Mouse (Mus musculus): ENCODE results near the gene Gm3194. TPM values are rescaled to one million over a fixed set of nuclear protein-coding genes. Genes with fewer than 3 reads are reported as not detected.
"Not testable (repeated sequence)": the region's sequence is repeated elsewhere in the genome, so short reads cannot be mapped to it uniquely, and the experiment has no call there.

Gm3194 gene
- polyA plus RNA-seq (2016; fragmentation: Nextera tagmentation; extraction: Ambion mirVana) = 0.58 and 1.2 TPM in 2 replicates

DNA sequence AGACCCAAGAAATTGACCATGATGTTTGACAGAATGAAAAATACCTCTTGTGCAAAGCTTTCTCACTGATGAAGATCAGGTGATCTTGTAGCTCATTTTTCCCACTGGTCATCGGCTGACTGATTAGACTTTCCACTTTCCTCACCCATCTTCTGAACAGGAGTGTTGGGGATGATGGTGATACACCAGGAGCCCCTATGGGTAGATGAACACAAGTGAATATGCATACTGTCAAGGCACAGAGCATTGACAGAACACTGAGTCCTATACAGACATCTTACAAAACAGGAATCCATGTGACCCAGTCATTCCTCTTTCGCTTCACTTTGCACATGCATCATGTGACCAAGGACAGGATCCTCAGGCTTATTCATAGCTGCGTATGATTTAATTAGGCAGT is at the start of gene Gm3194:
Gene Gm3194, minus strand, starts transcription at position 101 of the 400 bp plus-strand sequence.
- not testable (repeated sequence) for H3K4me1 ChIP-seq; H3K27ac ChIP-seq (replicated peaks); H3K27me3 ChIP-seq (replicated peaks; ENCODE audit: low read depth, poor library complexity, severe bottlenecking); DNase-seq (ENCODE audit: low spot score); H3K9me3 ChIP-seq; H3K4me3 ChIP-seq; H3K36me3 ChIP-seq (replicated peaks)
- WGBS = no CpG with 5 or more reads among the region's 3 CpGs

DNA sequence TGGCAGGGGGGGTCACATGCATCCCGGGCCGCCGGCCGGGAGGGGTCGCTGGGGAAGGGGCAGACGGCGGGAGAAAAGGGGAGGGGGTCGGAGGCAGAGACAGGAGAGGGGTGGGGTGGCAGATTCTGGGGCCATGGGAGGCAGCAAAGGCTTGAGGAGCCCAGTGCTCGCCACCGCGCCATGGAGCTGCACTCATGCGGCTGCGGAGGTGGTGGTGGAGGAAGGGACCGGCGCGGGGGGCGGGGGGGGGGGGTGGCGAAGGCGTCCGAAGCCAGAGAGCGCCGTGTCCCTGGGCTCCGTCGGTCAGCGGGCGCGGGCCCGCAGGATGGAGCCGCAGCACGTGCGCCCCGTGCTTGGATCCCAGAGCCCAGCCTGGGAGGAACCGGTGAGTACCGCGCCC is 46.1 kb upstream of the Gm3194 start, which contains the start of gene Gm3488:
Gene Gm3488, plus strand, starts transcription at position 301 of the 400 bp plus-strand sequence.
- not testable (repeated sequence) for H3K4me3 ChIP-seq; H3K4me1 ChIP-seq; H3K9me3 ChIP-seq; H3K27ac ChIP-seq (replicated peaks); H3K36me3 ChIP-seq (replicated peaks); DNase-seq (ENCODE audit: low spot score); H3K27me3 ChIP-seq (replicated peaks; ENCODE audit: low read depth, poor library complexity, severe bottlenecking)
- WGBS = no CpG with 5 or more reads among the region's 35 CpGs

DNA sequence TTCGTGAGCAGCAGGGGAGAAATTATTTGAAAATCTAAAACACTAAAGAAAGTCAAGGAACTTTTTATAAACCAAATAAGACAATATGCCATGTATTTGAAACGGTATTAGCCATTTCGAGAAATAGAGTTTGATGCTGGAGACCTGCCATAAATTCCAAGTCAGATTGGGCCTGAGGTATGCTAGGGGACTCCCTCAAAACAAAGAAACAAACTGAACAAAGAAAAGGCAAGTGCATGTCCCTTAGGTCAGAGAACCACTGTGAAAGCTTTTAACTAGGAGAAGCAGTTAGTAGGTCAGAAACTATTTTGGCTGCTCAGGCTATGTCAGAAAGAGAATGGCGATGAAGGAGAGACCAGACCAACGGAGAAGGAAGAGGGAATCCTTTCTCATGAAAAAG is 28.6 kb upstream of the Gm3194 start, which contains the start of gene Gm3187:
Gene Gm3187, plus strand, starts transcription at position 301 of the 400 bp plus-strand sequence.
- not testable (repeated sequence) for DNase-seq (ENCODE audit: low spot score); H3K4me3 ChIP-seq; H3K27ac ChIP-seq (replicated peaks); H3K9me3 ChIP-seq; H3K4me1 ChIP-seq; H3K27me3 ChIP-seq (replicated peaks; ENCODE audit: low read depth, poor library complexity, severe bottlenecking); H3K36me3 ChIP-seq (replicated peaks)
- 87% methylated on average over 4 of the region's 5 CpGs for WGBS

DNA sequence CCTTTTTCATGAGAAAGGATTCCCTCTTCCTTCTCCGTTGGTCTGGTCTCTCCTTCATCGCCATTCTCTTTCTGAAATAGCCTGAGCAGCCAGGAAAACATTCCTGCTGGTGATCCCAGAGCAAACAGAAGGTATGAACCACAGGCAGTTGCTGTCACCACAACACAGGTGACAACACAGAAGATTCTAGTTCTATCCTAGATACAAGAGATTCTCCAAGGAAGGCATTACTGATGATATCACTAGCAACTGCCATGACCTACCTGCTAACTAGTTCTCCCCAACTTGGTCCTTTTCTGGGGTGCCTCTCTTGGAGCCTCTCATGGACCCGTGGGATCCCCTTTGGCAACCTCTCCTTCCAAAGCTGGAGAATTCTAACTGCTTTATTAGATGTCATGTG is 22.5 kb upstream of the Gm3194 start, which contains the start of gene Gm8246:
Gene Gm8246, minus strand, starts transcription at position 101 of the 400 bp plus-strand sequence.
- DNase-seq (ENCODE audit: low spot score); H3K36me3 ChIP-seq (replicated peaks); H3K27ac ChIP-seq (replicated peaks); H3K27me3 ChIP-seq (replicated peaks; ENCODE audit: low read depth, poor library complexity, severe bottlenecking); H3K9me3 ChIP-seq; H3K4me1 ChIP-seq; H3K4me3 ChIP-seq: not testable (repeated sequence)
- no CpG with 5 or more reads among the region's 3 CpGs for WGBS

DNA sequence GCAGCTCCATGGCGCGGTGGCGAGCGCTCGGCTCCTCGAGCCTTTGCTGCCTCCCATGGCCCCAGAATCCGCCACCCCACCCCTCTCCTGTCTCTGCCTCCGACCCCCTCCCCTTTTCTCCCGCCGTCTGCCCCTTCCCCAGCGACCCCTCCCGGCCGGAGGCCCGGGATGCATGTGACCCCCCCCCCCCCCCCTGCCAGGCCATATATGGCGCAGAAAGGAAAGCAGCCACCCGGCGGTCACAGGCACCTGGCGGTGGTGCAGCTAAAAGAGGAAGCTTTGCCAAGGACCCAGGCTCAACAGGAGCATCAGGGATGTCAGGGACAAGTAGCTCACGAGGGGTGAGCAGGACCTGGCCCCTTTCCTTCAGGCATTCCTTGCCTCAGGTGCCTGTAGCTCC is 5.2 kb upstream of the Gm3194 start:
- H3K4me3 ChIP-seq; H3K9me3 ChIP-seq; DNase-seq (ENCODE audit: low spot score); H3K27ac ChIP-seq (replicated peaks); H3K36me3 ChIP-seq (replicated peaks); H3K27me3 ChIP-seq (replicated peaks; ENCODE audit: low read depth, poor library complexity, severe bottlenecking); H3K4me1 ChIP-seq: not testable (repeated sequence)
- WGBS = no CpG with 5 or more reads among the region's 19 CpGs

DNA sequence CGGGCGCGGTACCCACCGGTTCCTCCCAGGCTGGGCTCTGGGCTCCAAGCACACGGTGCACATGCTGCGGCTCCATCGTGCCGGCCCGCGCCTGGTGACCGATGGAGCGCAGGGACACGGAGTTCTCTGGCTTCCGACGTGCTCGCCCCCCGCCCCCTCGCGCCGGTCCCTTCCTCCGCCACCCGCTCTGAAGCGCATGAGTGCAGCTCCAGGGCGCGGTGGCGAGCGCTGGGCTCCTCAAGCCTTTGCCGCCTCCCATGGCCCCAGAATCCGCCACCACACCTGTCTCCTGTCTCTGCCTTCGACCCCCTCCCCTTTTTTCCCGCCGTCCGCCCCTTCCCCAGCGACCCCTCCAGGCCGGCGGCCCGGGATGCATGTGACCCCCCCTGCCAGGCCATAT is 66.3 kb downstream of the Gm3194 start, which contains the start of gene Gm3500:
Gene Gm3500, minus strand, starts transcription at position 101 of the 400 bp plus-strand sequence.
- H3K36me3 ChIP-seq (replicated peaks) = not testable (repeated sequence)
- no CpG with 5 or more reads among the region's 37 CpGs for WGBS

More for the DNA sequence above, 66.3 kb downstream of the Gm3194 start, which contains the start of gene Gm3500:
- DNase-seq (ENCODE audit: low spot score); H3K4me3 ChIP-seq; H3K9me3 ChIP-seq; H3K27ac ChIP-seq (replicated peaks); H3K27me3 ChIP-seq (replicated peaks; ENCODE audit: low read depth, poor library complexity, severe bottlenecking); H3K4me1 ChIP-seq: not testable (repeated sequence)

Other genes starting within 250 kb of the Gm3194 start
- gene Gm3526, start 194.9 kb downstream of the Gm3194 start, polyA plus RNA-seq (2016; fragmentation: Nextera tagmentation; extraction: Ambion mirVana) = not detected in 2 replicates
- gene Gm3542, start 120.5 kb downstream of the Gm3194 start, polyA plus RNA-seq (2016; fragmentation: Nextera tagmentation; extraction: Ambion mirVana) = not detected in 2 replicates
- 0.22 TPM in 1 of 2 replicates, not detected in the other for gene Gm3500, start 66.4 kb downstream of the Gm3194 start, polyA plus RNA-seq (2016; fragmentation: Nextera tagmentation; extraction: Ambion mirVana)
- not detected in 2 replicates for gene Gm8246, start 22.4 kb upstream of the Gm3194 start, polyA plus RNA-seq (2016; fragmentation: Nextera tagmentation; extraction: Ambion mirVana)
- gene Gm3187, start 28.7 kb upstream of the Gm3194 start, polyA plus RNA-seq (2016; fragmentation: Nextera tagmentation; extraction: Ambion mirVana) = not detected in 2 replicates
- gene Gm3488, start 46.2 kb upstream of the Gm3194 start, polyA plus RNA-seq (2016; fragmentation: Nextera tagmentation; extraction: Ambion mirVana) = 1.6 and 1.8 TPM in 2 replicates
- gene Gm3532, start 83.0 kb upstream of the Gm3194 start, polyA plus RNA-seq (2016; fragmentation: Nextera tagmentation; extraction: Ambion mirVana) = not detected in 2 replicates
- gene Gm8265, start 177.6 kb upstream of the Gm3194 start, polyA plus RNA-seq (2016; fragmentation: Nextera tagmentation; extraction: Ambion mirVana) = not detected in 2 replicates
- not detected in 2 replicates for gene Gm9603, start 232.0 kb upstream of the Gm3194 start, polyA plus RNA-seq (2016; fragmentation: Nextera tagmentation; extraction: Ambion mirVana)